Mouse (Mus musculus) intestine, embryonic 15.5 days (tissue): ENCODE data around the gene Kars. TPM values are rescaled to one million over a fixed set of nuclear protein-coding genes. Genes with fewer than 3 reads are reported as not detected.

ENCODE experiments used
- ATAC-seq: fragments of 200-750 bp; cut with Nextera tagmentation; 2 replicates; pipeline ENCODE4 v1.8.0; 2017; ENCODE audit warnings: moderate TSS enrichment, moderate library complexity
- H3K27ac ChIP-seq: fragments of 300-500 bp; sonication (generic); 2 replicates; pipeline ENCODE4 v1.5.1; 2015; ENCODE audit warnings: mild to moderate bottlenecking, inconsistent platforms
- H3K27me3 ChIP-seq: fragments of 300-500 bp; sonication (generic); replicated peaks from 2 replicates; pipeline ENCODE4 v1.6.1; 2015; ENCODE audit warnings: inconsistent platforms
- H3K36me3 ChIP-seq: fragments of 300-500 bp; sonication (generic); 2 replicates; pipeline ENCODE4 v1.6.1; 2015; ENCODE audit warnings: inconsistent platforms
- H3K4me1 ChIP-seq: fragments of 300-500 bp; sonication (generic); replicated peaks from 2 replicates; pipeline ENCODE4 v1.6.1; 2015; ENCODE audit warnings: inconsistent platforms
- H3K4me2 ChIP-seq: fragments of 300-500 bp; sonication (generic); replicated peaks from 2 replicates; pipeline ENCODE4 v1.6.1; 2015; ENCODE audit warnings: mild to moderate bottlenecking, inconsistent platforms
- H3K4me3 ChIP-seq: fragments of 300-500 bp; sonication (generic); replicated peaks from 2 replicates; pipeline ENCODE4 v1.5.1; 2015; ENCODE audit warnings: inconsistent platforms
- H3K9ac ChIP-seq: fragments of 300-500 bp; sonication (generic); 2 replicates; pipeline ENCODE4 v1.6.1; 2015; ENCODE audit warnings: inconsistent platforms
- H3K9me3 ChIP-seq: fragments of 300-500 bp; sonication (generic); 2 replicates; pipeline ENCODE4 v1.6.1; 2016; ENCODE audit warnings: inconsistent platforms
- whole genome bisulfite sequencing: fragments of 180-500 bp; shearing (Covaris S2); methylation state at CpG from one replicate; pipeline ENCODE4 v1.1.7; 2015; 5-methylcytosine and 5-hydroxymethylcytosine counted together
- polyA plus RNA-seq: library from polyadenylated mRNA; unstranded; fragments of >200 nt; fragmentation: Nextera tagmentation; extraction: Ambion mirVana; gene quantifications from 2 replicates; pipeline ENCODE4 v1.2.1, GENCODE M21; 2015

Gene Kars
- polyA plus RNA-seq, 1 experiment from 2014 or later = 195 TPM

GRCm38 (mm10) chr8:111960591-111961321 is 50.4 kb downstream of the Kars start:
- Histone ChIP-seq H3K4me3 (no peak overlapping the region), H3K27ac (no peak overlapping the region), H3K4me1 (no peaks in the 10 kb centered on the region), H3K4me2 (no peak overlapping the region), H3K27me3 (no peaks in the 10 kb centered on the region), H3K9me3 (no peaks in the 10 kb centered on the region), H3K36me3 (peaks cover 7% of the 10 kb centered on the region), H3K9ac (no peak overlapping the region)
- ATAC-seq = no peak
- 71% methylated on average over 15 of the region's 15 CpGs for WGBS

- peaks cover 14% of the 10 kb centered on the region for H3K36me3 ChIP-seq
Observed at GRCm38 (mm10) chr8:111957231-111957630, 53.9 kb downstream of the Kars start.

GRCm38 (mm10) chr8:111955879-111956278 is 55.2 kb downstream of the Kars start:
- no peak overlapping the region for H3K9ac ChIP-seq
- no peak overlapping the region for H3K4me2 ChIP-seq
- H3K36me3 ChIP-seq = peaks cover 14% of the 10 kb centered on the region
- no peaks in the 10 kb centered on the region for H3K4me1 ChIP-seq
- H3K27me3 ChIP-seq = no peaks in the 10 kb centered on the region
- 88% methylated on average over 5 of the region's 5 CpGs for WGBS
- H3K4me3 ChIP-seq = no peak overlapping the region
- no peak overlapping the region for H3K27ac ChIP-seq
- H3K9me3 ChIP-seq = no peaks in the 10 kb centered on the region
- no peak for ATAC-seq

More at GRCm38 (mm10) chr8:111957231-111957630, 53.9 kb downstream of the Kars start:
- Histone ChIP-seq H3K4me2 (no peak overlapping the region), H3K4me3 (no peak overlapping the region), H3K4me1 (no peaks in the 10 kb centered on the region), H3K9ac (no peak overlapping the region), H3K27ac (no peak overlapping the region), H3K27me3 (no peaks in the 10 kb centered on the region), H3K9me3 (no peaks in the 10 kb centered on the region)
- ATAC-seq = no peak
- WGBS = 88% methylated on average over 2 of the region's 2 CpGs

GRCm38 (mm10) chr8:111954844-111955594 is 56.1 kb downstream of the Kars start:
- Histone ChIP-seq H3K9ac (no peak overlapping the region), H3K4me1 (no peaks in the 10 kb centered on the region), H3K4me3 (no peak overlapping the region), H3K4me2 (no peak overlapping the region), H3K9me3 (no peaks in the 10 kb centered on the region), H3K27ac (no peak overlapping the region), H3K27me3 (no peaks in the 10 kb centered on the region), H3K36me3 (peaks cover 14% of the 10 kb centered on the region)
- 67% methylated on average over 4 of the region's 4 CpGs for WGBS
- no peak for ATAC-seq

- H3K9ac ChIP-seq = no peak overlapping the region
- no peak overlapping the region for H3K4me3 ChIP-seq
- no peaks in the 10 kb centered on the region for H3K4me1 ChIP-seq
- ATAC-seq = no peak
- 94% methylated on average over 5 of the region's 5 CpGs for WGBS
- H3K36me3 ChIP-seq = peaks cover 18% of the 10 kb centered on the region
- no peak overlapping the region for H3K4me2 ChIP-seq
- no peaks in the 10 kb centered on the region for H3K27me3 ChIP-seq
- H3K27ac ChIP-seq = no peak overlapping the region
- H3K9me3 ChIP-seq = no peaks in the 10 kb centered on the region
Observed at GRCm38 (mm10) chr8:111951936-111952335, 59.2 kb downstream of the Kars start.

GRCm38 (mm10) chr8:111951317-111951716 is 59.8 kb downstream of the Kars start:
- no peaks in the 10 kb centered on the region for H3K9me3 ChIP-seq
- H3K4me2 ChIP-seq = no peak overlapping the region
- no peaks in the 10 kb centered on the region for H3K27me3 ChIP-seq
- WGBS = 93% methylated on average over 7 of the region's 7 CpGs
- H3K9ac ChIP-seq = no peak overlapping the region
- no peak for ATAC-seq
- H3K4me1 ChIP-seq = no peaks in the 10 kb centered on the region
- H3K27ac ChIP-seq = no peak overlapping the region
- no peak overlapping the region for H3K4me3 ChIP-seq
- peaks cover 19% of the 10 kb centered on the region for H3K36me3 ChIP-seq

GRCm38 (mm10) chr8:111950846-111951245 is 60.3 kb downstream of the Kars start:
- H3K4me2 ChIP-seq = no peak overlapping the region
- WGBS = 91% methylated on average over 3 of the region's 3 CpGs
- no peaks in the 10 kb centered on the region for H3K9me3 ChIP-seq
- no peak overlapping the region for H3K9ac ChIP-seq
- no peak overlapping the region for H3K4me3 ChIP-seq
- ATAC-seq = no peak
- no peak overlapping the region for H3K27ac ChIP-seq
- peaks cover 22% of the 10 kb centered on the region for H3K36me3 ChIP-seq
- H3K27me3 ChIP-seq = no peaks in the 10 kb centered on the region
- no peaks in the 10 kb centered on the region for H3K4me1 ChIP-seq

GRCm38 (mm10) chr8:111947954-111948353 is 63.2 kb downstream of the Kars start:
- ATAC-seq = no peak

GRCm38 (mm10) chr8:111947144-111947543 is 64.0 kb downstream of the Kars start:
- ATAC-seq = no peak
- whole genome bisulfite sequencing = 78% methylated on average over 2 of the region's 2 CpGs
- Histone ChIP-seq H3K4me3 (no peak overlapping the region), H3K9ac (no peak overlapping the region), H3K4me2 (no peak overlapping the region), H3K36me3 (peaks cover 20% of the 10 kb centered on the region), H3K27me3 (no peaks in the 10 kb centered on the region), H3K27ac (no peak overlapping the region), H3K9me3 (no peaks in the 10 kb centered on the region), H3K4me1 (no peaks in the 10 kb centered on the region)

More at GRCm38 (mm10) chr8:111947954-111948353, 63.2 kb downstream of the Kars start:
- no peak overlapping the region for H3K4me2 ChIP-seq
- no peak overlapping the region for H3K9ac ChIP-seq
- 90% methylated on average over 8 of the region's 8 CpGs for WGBS
- no peaks in the 10 kb centered on the region for H3K9me3 ChIP-seq
- no peaks in the 10 kb centered on the region for H3K4me1 ChIP-seq
- H3K27ac ChIP-seq = no peak overlapping the region
- no peak overlapping the region for H3K4me3 ChIP-seq
- H3K27me3 ChIP-seq = no peaks in the 10 kb centered on the region
- H3K36me3 ChIP-seq = peaks cover 20% of the 10 kb centered on the region

- H3K27me3 ChIP-seq = no peaks in the 10 kb centered on the region
- no peak overlapping the region for H3K9ac ChIP-seq
- no peak overlapping the region for H3K4me2 ChIP-seq
- H3K4me3 ChIP-seq = no peak overlapping the region
- H3K9me3 ChIP-seq = no peaks in the 10 kb centered on the region
- H3K4me1 ChIP-seq = peaks cover 10% of the 10 kb centered on the region; the same call in 1 of the 2 replicates
- no peak for ATAC-seq
- peaks cover 15% of the 10 kb centered on the region; the same call in 1 of the 2 replicates for H3K36me3 ChIP-seq
- 93% methylated on average over 2 of the region's 2 CpGs for WGBS
- no peak overlapping the region for H3K27ac ChIP-seq
Observed at GRCm38 (mm10) chr8:111943544-111943943, 67.6 kb downstream of the Kars start.
